Mouse (Mus musculus): ENCODE measurements around the gene Csf2rb. TPM values are rescaled to one million over a fixed set of nuclear protein-coding genes. Genes with fewer than 3 reads are reported as not detected.

The Csf2rb gene
- polyA plus RNA-seq, 1 experiment = not detected

DNA sequence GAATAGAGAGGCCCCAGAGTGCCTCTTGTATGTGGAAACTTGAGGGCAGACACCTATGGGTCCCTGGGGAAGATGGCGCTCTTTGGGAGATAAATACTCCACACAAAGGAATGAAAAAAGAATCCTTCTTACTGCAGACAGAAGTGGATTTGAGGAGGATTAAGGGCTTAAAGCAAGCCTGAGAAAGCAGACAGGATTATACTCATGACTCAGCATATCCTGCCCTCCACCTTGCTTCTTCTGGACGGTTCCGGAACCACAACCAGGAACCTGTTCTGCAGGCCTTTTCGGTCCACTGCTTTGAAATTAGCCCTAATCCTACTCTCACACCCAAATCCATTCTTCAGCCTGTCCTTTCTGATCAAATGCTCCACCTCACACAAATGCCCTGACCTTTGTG lies 56.6 kb downstream of the Csf2rb start:
- WGBS = 94% methylated on average over 4 of the region's 4 CpGs
- TF ChIP-seq POLR2A (IDR thresholded peaks at IDR 0.05; ENCODE audit: insufficient read depth, low read depth, low read length) = no peak
- no peak for TF ChIP-seq CTCF (IDR thresholded peaks at IDR 0.05; ENCODE audit: insufficient read depth, low read depth, low read length)
- Histone ChIP-seq H3K4me1 (ENCODE audit: control insufficient read depth, insufficient read depth, low read length) (no peaks in the 10 kb centered on the region), H3K27ac (ENCODE audit: insufficient read depth, low read depth, low read length) (no peak overlapping the region), H3K4me3 (ENCODE audit: insufficient read depth, low read depth, low read length) (no peak overlapping the region)

DNA sequence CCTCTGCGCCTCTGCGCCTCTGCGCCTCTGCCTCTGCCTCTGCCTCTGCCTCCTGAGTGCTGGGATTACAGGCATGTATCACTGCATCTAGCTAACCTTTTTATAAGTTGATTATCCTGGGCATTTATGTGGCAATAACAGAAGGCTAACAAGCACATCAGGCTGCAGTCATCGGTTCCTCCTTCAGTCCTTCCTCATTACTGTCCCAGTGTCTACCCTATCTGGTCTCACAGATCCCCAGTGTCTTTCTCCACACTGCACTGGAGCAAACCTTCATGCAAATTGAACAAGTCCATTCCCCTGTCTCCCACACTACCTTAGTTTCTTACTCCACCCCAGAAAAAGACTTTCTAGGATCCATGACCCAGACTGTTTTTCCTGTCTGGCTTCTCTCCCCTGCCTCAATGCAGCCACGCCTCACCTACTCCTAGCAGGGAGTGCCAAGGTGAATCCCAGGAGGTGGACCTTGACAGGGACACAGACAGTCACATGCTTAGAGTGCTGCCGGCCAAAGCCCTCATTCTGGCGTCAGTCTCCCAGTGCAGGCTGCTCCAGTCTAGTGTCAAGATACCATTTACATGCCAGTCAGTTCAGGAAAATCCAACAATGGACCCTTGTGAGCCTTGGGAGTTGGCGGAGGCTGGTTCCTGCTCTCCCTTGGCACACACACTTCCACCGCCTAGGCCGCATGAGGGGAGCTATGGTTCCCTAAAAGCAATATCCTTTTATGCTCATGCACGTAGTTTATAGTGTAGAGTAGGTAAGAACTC lies 58.1 kb downstream of the Csf2rb start:
- TF ChIP-seq POLR2A (IDR thresholded peaks at IDR 0.05; ENCODE audit: insufficient read depth, low read depth, low read length) = no peak
- TF ChIP-seq CTCF (IDR thresholded peaks at IDR 0.05; ENCODE audit: insufficient read depth, low read depth, low read length) = no peak
- WGBS = 64% methylated on average over 11 of the region's 11 CpGs
- H3K4me3 ChIP-seq (ENCODE audit: insufficient read depth, low read depth, low read length) = no peak overlapping the region

DNA sequence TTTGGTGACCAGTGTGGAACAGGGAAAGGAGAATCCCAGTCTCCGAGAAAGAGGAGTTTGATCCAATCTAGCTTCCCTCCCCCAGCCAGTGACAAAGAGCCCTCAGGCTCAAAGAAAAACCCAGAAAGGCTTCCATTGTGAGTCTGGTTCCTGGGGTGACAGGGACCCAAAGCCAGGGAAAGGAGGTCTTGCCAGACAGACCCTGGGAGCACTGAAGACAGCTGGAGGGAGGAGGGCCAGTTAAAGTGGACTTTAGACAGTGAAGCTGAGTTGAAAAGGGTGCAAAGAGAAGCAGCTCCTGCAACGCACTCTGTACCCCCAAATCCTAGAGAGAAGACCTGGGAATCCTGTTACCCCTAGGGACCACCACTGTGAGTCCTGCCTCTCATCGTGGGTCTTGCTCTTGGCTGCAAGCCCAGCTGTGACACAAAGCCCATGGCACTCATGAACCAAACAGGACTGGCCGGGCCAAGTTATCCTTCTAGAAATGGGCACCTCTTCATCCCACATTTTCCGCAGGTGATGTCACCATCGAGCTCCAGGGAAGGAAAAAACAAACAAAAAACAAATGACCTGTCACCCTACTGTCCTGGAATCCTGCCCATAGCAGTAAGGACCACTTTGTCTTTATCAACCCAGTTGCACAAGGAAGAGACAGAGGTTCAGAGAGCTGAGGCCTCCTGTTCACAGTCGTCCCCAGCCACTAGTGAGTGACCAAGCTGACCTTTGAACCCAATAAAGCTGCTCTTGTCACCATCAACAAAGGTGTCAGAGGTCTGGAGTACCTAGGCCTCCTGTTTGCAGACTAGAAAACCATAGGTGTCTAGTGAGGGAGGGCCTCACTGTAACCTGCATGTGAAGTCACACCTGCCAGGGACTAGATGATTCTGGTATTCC lies 58.9 kb downstream of the Csf2rb start:
- WGBS = 57% methylated on average over 7 of the region's 7 CpGs
- peak overlapping the region; percentile 56 for H3K27ac ChIP-seq (ENCODE audit: insufficient read depth, low read depth, low read length)
- H3K4me1 ChIP-seq (ENCODE audit: control insufficient read depth, insufficient read depth, low read length) = no peaks in the 10 kb centered on the region
- TF ChIP-seq CTCF (IDR thresholded peaks at IDR 0.05; ENCODE audit: insufficient read depth, low read depth, low read length) = no peak
- TF ChIP-seq POLR2A (IDR thresholded peaks at IDR 0.05; ENCODE audit: insufficient read depth, low read depth, low read length) = no peak
- H3K4me3 ChIP-seq (ENCODE audit: insufficient read depth, low read depth, low read length) = no peak overlapping the region

More for the DNA sequence above, 58.1 kb downstream of the Csf2rb start:
- Histone ChIP-seq H3K4me1 (ENCODE audit: control insufficient read depth, insufficient read depth, low read length) (no peaks in the 10 kb centered on the region), H3K27ac (ENCODE audit: insufficient read depth, low read depth, low read length) (peak overlapping the region; percentile 56)

DNA sequence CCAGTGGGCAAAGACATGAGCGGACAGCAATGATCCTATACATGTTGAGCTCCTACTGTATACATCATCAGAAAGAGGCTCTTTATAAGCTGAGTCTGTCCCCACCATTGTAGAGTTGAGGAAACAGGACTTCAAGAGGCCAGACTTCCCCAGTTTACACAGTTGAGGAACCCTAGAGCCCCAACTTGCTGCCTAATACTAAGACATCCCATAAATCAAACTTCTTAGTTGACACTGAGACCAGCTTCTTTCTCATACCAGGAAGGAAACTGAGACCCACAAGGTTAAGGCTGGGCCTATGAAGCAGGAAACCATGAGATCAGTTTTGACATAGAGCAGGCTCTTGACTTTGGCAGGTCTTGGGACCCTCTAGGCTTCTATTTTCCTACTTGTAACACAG lies 60.0 kb downstream of the Csf2rb start:
- H3K4me3 ChIP-seq (ENCODE audit: insufficient read depth, low read depth, low read length) = no peak overlapping the region
- 95% methylated on average over 1 of the region's 1 CpGs for WGBS
- no peak for TF ChIP-seq CTCF (IDR thresholded peaks at IDR 0.05; ENCODE audit: insufficient read depth, low read depth, low read length)
- no peak for TF ChIP-seq POLR2A (IDR thresholded peaks at IDR 0.05; ENCODE audit: insufficient read depth, low read depth, low read length)
- H3K4me1 ChIP-seq (ENCODE audit: control insufficient read depth, insufficient read depth, low read length) = no peaks in the 10 kb centered on the region
- H3K27ac ChIP-seq (ENCODE audit: insufficient read depth, low read depth, low read length) = no peak overlapping the region

DNA sequence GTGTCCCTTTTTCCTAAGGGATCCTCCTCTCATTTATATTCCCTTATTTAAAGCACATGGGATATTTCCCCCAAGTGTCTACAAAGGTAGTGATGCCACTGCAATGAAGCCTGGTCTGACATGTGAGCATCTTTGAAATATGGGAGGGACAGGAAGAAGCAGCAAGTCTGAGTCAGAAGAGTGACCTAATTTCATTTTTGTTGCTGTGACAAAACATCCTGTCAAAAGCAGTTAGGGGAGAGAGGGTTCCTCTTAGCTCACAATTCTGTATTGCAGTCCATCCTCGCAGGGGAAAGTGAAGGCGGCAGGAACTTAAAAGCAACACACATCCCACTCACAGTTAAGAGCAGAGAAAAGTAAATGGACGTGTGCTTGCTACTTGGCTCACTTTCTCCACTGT lies 65.3 kb downstream of the Csf2rb start:
- 85% methylated on average over 3 of the region's 3 CpGs for WGBS
- TF ChIP-seq POLR2A (IDR thresholded peaks at IDR 0.05; ENCODE audit: insufficient read depth, low read depth, low read length) (no peak), CTCF (IDR thresholded peaks at IDR 0.05; ENCODE audit: insufficient read depth, low read depth, low read length) (no peak)
- no peak overlapping the region for H3K4me3 ChIP-seq (ENCODE audit: insufficient read depth, low read depth, low read length)
- H3K27ac ChIP-seq (ENCODE audit: insufficient read depth, low read depth, low read length) = no peak overlapping the region
- H3K4me1 ChIP-seq (ENCODE audit: control insufficient read depth, insufficient read depth, low read length) = no peaks in the 10 kb centered on the region

DNA sequence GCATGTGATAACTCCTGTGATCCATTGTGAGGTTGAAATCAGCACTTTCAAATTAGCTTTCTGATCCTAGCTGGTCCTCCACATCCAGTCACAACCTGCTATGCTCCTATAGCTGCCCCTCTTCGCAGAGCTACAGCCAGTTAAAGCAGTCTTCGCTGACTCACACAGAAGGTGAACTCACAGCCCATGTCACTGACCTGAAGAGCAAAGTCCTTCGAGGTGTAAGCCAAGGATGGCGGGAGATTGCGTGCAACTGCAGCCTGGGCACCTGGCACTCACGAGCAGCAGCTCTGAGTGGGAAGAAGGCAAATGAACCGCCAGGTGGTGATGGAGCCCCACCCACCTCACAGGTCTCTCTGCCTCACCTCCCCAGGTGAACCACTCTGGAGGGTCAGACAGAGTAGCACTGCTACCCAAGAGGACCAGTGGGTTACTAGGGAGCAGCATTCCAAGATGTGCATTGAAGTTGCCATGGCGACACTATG lies 70.0 kb downstream of the Csf2rb start, which contains the start of gene Tex33:
Gene Tex33 (minus strand): TSS at position 435 of the 485 bp plus-strand sequence.
- 87% methylated on average over 8 of the region's 8 CpGs for WGBS

DNA sequence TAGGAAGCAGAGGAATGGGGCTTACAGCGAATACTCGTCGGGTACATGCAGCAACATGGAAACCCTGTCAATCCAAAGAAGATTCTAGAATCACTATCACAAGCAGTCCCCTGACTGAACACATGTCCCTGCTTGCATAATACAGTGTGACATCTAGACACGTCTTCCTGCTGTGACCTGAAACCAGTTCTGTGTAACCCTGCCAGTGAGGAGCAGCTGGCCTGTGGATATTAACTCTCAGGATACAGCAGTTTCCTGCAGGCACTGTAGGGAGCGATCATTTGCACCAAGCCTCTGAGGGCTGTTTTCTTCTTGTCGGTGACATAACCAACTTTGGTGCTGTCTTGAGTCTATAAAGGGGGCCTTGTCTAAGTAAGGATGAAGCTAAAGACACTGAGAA lies 75.8 kb downstream of the Csf2rb start:
- Histone ChIP-seq H3K27ac (ENCODE audit: insufficient read depth, low read depth, low read length) (peak overlapping the region; percentile 64; the same call in 1 of the 2 replicates), H3K4me3 (ENCODE audit: insufficient read depth, low read depth, low read length) (no peak overlapping the region), H3K4me1 (ENCODE audit: control insufficient read depth, insufficient read depth, low read length) (peaks cover 17% of the 10 kb centered on the region)
- 67% methylated on average over 6 of the region's 6 CpGs for WGBS
- TF ChIP-seq POLR2A (IDR thresholded peaks at IDR 0.05; ENCODE audit: insufficient read depth, low read depth, low read length) (no peak), CTCF (IDR thresholded peaks at IDR 0.05; ENCODE audit: insufficient read depth, low read depth, low read length) (no peak)

More for the DNA sequence above, 70.0 kb downstream of the Csf2rb start, which contains the start of gene Tex33:
- Histone ChIP-seq H3K4me1 (ENCODE audit: control insufficient read depth, insufficient read depth, low read length) (no peaks in the 10 kb centered on the region), H3K4me3 (ENCODE audit: insufficient read depth, low read depth, low read length) (no peak within 1 kb of the TSS), H3K27ac (ENCODE audit: insufficient read depth, low read depth, low read length) (no peak within 1 kb of the TSS)
- no peak for TF ChIP-seq POLR2A (IDR thresholded peaks at IDR 0.05; ENCODE audit: insufficient read depth, low read depth, low read length)
- no peak for TF ChIP-seq CTCF (IDR thresholded peaks at IDR 0.05; ENCODE audit: insufficient read depth, low read depth, low read length)

DNA sequence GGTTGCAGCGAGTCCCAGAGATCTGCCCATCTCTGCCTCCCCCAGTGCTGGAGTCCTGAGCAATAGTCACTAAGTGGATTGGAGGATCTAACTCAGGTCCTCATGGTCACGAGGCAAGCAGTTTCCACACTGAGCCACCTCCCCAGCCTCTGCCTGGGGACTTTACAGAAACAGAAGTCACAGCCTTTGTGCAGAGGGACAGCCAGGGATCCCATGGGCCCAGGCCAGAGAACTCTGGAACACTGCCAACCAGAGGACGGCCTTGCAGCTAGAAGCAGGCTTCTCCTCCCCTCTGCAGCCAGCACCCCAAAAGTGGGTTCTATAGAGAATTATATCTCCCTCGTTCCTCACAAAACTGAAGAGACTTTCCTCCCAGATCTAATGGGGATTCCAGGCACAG lies 76.4 kb downstream of the Csf2rb start:
- TF ChIP-seq POLR2A (IDR thresholded peaks at IDR 0.05; ENCODE audit: insufficient read depth, low read depth, low read length) = no peak
- no peak for TF ChIP-seq CTCF (IDR thresholded peaks at IDR 0.05; ENCODE audit: insufficient read depth, low read depth, low read length)
- H3K4me3 ChIP-seq (ENCODE audit: insufficient read depth, low read depth, low read length) = no peak overlapping the region
- peak overlapping the region; percentile 64; the same call in 1 of the 2 replicates for H3K27ac ChIP-seq (ENCODE audit: insufficient read depth, low read depth, low read length)
- 63% methylated on average over 4 of the region's 4 CpGs for WGBS
- H3K4me1 ChIP-seq (ENCODE audit: control insufficient read depth, insufficient read depth, low read length) = peaks cover 17% of the 10 kb centered on the region
